Mouse (Mus musculus): ENCODE data around the gene Padi6.

The Padi6 gene

DNA sequence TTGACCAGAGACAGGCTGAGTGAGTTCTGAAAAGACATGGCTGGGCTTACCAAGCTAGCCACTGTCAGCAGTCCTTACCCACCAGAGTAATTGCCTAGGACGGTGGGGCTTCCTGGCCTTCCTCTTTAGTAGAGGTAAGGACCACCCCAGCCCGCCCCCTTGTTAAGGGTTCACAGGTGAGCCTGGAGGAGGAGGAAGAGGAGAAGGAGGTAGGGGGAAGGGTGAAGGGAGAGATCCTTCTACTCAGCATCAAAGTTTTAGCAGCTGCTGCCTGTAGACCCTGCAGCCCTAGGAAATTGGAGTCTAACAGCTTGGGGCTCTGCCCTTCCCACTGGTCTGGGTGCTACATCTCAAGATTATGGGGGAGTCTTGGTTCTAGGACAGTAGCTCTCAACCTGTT is at the start of gene Padi6:
Gene Padi6 (minus strand): TSS at position 101 of the 400 bp plus-strand sequence.
- no peak for DNase-seq (ENCODE audit: low spot score)

DNA sequence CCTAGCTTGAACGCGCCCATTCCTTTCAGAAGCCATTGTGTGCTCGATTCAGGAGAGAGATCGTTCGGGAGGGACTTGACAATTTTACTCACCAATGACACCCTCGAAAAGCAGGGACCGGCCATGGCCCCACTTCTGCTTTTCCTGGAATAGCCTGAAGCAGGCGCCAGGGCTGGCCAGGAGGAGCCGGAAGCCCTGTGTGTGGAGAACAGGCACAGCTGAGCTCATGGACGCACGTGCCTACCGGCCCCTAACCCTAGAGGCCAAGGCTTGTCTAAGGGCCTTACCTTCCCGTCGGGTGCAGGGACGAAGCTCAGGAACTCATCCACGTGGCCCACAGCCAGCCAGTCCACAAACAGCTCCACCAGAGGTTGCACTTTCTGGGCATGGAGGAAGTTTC is 48.6 kb upstream of the Padi6 start:
- no peak for DNase-seq (ENCODE audit: low spot score)

DNA sequence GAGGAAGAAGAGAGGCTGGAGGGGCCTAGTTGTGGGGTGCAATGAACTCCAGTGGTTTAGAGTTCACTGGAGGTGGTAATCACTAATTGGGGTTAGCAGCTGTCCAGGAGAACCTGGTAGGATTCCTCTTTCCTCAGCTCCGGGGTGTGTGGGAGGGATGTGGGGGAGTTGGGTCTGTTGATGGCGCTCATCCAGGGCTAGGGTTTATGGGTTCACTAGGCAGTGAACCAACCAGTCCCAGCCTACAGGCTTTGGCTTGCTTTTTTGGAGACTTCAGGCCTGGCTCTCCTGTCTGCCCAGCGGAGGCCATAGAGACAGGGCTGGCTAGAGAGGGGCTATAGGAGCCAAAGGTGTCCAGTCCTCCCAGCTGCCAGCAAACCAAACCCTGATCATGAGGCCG is 47.5 kb upstream of the Padi6 start:
- DNase-seq (ENCODE audit: low spot score): no peak

DNA sequence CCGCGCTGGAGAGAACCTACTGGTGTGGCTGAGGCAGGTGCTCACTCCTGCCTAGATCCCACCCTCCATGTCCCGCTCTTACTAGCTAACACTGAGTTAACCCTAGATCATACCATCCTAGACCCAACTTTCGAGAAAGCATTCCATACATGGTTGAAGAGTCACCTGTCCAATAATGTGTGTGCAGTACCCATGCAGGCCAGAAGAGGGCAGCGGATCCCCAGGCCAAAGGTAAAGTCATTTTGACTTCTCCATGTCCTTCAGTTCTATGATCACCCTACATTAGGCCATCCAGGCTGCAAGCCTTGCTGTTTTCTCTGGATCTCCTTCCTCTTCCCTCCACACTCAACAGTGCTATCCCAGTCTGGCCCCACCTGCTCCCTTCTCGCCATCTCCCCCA is 46.5 kb upstream of the Padi6 start:
- DNase-seq (ENCODE audit: low spot score): peak; percentile 79

DNA sequence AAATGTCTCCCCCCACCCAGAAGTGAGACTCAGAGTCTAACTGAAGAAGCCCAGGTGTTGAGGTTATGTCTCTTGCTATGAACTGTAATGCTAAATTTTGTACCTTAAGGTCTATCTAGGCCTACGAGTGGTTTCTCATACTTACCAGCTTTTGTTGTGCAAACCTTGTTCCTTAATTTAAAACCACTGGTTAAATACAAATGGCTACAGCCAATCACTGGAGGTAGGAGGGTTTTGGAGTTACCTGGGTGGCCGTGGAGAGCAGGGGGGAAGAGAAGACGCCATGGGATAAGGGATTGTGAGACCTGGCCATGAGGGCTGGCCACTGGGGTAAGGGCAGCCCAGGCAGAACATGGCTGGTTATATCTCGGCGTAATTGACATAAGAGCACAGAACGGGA is 45.8 kb upstream of the Padi6 start:
- no peak for DNase-seq (ENCODE audit: low spot score)

DNA sequence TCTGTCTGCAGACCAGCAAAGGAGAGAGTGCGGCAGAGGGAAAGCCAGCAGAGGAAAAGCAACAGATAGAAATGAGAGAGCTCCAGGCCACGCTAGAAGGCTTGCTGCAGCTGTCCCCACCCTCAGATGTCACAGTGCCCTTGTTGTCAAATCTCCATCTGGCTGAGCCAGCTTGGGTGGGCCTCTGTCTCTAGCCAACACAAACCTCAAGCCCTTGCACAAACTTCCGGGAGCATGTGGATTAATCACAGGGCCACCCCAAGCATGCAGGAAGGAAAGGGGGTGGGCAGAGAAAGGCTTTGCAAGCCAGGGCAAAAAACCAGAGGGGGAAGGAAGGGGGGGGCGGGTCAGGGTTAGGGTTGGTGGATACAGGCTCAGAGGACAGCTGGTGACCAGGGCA is 45.0 kb upstream of the Padi6 start:
- peak; percentile 45 for DNase-seq (ENCODE audit: low spot score)

DNA sequence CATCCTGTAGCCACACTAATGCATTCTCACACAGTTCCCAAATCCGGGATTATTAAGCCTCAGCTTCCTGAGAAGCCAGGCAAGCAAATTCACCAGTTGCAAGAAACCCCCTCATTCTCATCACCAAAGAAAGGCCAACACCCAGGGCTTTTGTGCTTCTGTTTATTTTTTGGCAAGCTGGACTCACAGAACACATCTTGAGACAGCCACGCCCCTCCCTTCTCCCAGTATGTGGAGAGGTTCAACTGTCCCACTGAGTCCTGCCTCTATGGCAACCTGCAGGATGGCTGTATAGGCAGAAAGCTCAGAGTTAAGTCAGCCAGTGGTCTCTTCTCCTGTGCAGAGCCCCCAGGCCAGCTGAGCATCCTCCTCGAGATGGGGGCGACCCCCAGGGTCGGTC is 42.8 kb upstream of the Padi6 start:
- no peak for DNase-seq (ENCODE audit: low spot score)

DNA sequence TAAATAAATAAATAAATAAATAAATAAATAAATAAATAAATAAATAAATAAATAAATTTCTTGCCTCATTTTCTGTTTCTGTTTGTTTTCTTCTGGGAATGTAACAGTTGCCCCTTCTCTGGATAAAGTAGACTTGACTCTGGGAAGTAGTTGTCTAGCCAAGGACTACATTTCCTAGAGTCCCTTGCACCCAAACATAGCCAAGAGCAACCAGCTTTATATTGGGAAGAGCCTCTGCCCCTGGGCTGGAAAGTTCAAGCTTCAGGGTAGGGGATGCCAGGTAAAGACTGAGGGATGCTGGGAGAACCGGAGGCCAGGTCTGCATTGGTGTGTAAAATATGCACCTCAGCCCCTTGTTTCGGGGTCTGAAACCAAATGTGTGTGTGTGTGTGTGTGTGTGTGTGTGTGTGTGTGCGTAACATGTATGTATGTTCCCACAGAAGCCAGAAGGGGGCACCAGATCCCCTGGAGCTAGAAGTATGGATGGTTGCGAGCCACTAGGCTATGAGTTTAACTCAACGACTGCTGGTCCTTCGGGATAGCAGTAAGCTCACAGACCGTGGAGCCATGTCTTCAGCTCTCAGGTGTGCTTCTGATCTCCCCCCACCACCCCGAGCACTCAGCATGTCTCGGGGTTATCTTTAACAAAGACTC is 42.0 kb upstream of the Padi6 start:
- no peak for DNase-seq (ENCODE audit: low spot score)

DNA sequence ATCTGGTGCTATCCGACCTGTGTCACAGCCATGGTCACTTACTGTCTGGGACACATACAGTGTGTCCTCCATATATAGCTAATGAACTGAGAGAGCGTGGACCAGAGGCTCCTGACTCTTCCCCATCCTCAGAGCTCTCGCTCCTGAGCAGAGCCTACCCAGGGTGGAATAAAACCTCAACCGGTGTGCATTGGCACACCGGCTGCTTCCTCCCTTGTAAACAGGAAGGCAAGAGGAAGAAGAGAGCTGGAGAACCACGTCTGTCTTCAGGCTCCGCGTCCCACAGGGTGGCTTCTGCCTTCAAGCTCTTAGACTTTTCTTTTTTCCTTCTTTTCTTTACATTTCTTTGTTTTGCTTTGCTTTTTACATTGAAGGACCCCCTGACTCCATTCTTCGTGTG is 40.4 kb upstream of the Padi6 start:
- no peak for DNase-seq (ENCODE audit: low spot score)

DNA sequence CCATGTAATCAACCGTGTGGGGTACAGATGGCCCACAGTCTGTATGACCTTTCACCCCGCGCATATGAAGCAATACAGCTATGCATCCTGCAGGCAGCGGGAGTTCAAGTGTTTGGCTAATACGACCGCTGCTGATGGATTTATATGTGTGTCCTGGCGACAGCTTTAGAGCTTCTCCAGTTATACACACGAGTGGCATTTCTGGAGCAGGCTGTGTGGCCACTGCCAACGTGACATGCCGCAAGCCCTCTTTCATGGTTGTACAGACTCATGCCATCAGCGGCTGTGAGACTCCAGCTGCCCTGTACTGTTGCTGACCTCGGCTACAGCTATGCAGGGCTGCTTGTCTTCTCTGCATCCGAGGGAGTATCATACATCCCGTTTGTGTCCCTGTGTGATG is 38.1 kb upstream of the Padi6 start:
- DNase-seq (ENCODE audit: low spot score): no peak

DNA sequence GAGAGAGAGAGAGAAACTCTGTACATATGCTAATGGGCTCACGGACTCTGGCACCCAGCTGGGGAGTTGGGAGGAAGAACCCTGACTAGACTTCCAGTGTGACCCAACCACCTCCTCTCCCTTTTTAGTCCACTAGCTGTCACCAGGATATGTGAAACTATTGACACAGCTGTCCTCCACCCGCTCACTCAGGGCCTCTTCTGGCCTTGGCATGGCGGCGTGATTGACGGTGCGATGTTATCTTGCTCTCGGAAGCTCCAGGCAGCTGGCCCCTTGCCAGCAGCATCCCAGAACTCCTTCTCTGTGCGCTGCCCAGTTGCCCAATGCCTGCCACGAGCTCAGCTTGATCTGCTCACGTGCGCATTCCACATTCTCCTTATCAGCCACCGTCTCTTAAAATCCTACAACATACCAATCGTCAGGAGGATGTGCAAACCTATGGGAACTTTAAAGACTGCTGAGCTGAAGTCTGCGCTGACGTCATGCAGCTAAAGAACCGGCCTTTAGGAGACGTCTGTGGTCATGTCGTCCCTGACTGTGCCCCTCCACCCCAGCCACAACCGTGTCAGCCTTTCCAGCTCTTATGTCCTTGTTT is 37.5 kb upstream of the Padi6 start:
- peak; percentile 56 for DNase-seq (ENCODE audit: low spot score)

DNA sequence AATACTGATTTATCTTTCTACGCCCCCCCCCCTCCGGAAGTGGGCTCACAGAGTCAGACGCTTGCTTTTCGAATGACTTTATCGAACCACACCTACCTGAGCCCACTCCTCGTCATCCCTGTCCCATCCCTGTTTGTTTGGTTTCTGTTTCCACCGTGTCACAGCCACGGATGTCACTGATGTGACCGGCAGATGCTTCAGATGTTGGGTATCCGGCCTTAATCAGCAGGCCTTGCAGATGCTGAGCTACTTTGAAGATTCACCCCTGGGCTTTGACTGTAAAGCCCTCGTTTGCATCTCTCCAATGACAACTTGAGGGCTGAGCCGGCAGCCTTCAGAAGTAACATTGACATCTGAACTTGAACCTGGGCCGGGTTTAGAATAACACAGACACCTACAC is 34.2 kb upstream of the Padi6 start:
- no peak for DNase-seq (ENCODE audit: low spot score)

DNA sequence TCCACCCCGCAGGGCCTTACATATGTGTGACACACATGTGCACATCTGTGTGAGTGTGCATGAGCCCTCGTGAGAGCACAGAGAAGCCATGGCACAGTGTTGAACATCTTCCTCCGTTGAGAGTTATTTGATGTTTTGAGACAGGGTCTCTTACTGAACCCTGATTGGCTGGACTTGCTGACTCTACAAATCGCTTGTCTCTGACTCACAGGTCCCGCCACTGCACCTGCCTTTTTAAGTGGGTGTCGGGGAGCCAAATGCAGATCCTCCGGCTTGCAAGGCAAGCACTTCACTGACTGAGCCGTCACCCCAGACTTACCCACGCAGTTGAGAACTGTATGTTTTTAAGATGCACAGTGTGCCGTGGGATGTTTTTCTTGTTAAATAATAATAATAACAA is 33.4 kb upstream of the Padi6 start:
- DNase-seq (ENCODE audit: low spot score): no peak

DNA sequence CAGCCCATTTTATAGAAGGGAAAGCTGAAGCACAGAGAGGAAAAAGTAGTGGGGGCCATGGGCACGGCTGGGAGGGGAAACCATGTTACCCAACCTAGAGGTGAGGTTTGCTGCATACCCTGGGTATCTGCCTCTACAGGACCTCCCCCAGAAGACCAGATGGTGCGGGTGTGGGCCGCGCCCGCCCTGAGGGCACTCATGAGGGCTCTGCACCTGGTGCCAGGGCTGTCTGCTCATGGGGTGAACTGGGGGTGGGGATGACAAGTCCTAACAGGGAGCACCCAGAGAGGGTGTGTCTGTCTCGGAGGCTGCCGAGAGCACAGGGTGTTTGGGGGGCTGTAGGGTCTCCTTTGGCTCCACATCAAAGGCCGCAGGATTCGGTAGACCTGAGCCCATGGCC is 32.5 kb upstream of the Padi6 start:
- DNase-seq (ENCODE audit: low spot score): no peak

DNA sequence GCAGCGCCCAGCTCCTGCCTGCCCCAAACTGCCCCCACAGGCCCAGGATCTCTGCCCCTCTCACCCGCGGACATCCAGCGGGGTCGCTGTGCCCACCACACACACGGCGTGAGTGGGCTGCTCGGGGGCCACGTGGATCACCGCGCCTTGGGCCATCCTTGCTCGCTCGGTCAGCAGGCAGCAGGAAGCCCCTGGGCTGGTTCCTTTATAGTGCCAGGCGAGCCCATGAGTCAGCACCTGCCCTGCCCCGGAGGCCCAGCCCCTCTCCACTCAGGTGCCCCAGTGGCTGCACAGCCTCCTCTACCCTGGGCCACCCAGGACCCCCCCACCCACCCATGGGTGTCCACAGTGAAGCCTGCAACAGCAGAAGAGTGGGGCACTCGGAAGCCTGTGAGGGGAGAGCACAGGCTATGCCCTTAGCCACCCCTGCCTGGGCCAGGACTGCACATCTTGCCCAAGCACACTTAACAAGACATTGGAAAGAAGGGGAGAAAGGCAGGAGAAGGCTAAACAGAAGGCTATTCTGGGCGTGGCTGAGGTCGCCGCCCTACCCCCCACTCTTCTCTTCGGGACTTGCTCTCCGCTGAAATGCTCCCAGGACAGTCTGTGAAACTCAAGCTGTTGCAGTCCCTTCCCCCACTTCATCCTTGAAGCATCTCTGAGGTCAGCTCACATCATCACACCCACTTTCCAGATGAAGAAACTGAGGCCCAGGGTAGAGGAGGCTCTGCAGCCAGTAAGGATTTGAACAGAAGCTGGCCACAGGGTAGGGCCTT is 31.8 kb upstream of the Padi6 start, which contains the start of gene Padi4:
Gene Padi4 (minus strand): TSS at position 212 of the 776 bp plus-strand sequence.
- no peak for DNase-seq (ENCODE audit: low spot score)

DNA sequence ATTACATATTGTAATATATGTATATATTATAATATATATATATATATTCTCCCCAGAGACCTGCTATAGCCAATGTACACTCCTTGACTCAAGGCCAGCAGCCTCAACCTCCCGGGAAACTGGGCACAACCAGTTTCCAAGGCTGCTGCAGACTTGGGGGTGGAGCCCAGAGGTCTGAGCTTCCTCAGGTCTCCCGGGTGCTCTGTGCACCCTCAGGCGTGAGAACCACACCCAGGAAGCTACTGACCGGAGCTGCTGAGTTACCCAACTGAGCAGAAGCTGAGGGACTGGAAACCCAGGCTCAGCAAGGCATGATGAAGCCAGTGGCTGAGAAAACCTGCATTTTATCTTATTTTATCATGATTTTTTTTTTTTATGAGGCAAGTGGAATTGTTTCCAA is 28.6 kb upstream of the Padi6 start:
- DNase-seq (ENCODE audit: low spot score): peak; percentile 59

DNA sequence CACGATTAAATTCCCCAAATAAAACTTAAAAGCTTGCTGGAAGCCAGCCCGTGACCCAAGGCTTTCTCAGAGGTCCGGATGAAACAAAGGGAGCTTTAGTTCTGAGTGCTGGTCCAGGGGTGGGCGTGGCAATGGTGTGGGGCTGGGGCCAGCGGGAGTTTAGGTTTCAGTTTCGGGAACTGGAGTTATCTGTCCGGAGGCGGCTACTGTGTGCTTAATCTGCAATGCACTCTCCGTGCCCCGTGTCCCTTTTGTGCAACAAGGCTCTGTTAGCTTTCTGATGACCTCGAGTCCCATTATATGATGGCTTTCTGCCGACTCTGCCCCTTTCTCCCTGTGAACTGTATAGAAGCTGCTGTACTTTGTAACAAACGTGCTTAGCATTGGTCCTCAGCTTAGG is 28.0 kb upstream of the Padi6 start:
- DNase-seq (ENCODE audit: low spot score): peak; percentile 63

DNA sequence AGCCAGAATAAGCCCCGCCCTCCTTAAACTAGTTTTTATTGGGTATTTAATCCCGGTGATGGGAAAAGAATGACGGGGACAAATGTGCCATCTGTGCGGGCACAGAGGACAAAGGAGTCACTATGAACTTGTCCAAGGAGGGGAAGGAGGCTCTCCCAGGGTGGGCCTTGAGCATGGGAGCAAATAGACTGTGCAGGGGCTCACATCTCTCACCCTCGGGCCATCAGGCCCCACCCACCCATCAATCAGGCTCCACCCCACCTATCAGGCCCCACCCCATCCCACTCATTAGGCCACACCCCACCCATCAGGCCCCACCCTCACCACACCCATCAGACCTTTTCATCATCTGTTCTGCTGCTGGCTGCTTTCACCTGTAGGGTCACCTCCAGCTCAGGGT is 26.5 kb upstream of the Padi6 start:
- DNase-seq (ENCODE audit: low spot score): no peak

DNA sequence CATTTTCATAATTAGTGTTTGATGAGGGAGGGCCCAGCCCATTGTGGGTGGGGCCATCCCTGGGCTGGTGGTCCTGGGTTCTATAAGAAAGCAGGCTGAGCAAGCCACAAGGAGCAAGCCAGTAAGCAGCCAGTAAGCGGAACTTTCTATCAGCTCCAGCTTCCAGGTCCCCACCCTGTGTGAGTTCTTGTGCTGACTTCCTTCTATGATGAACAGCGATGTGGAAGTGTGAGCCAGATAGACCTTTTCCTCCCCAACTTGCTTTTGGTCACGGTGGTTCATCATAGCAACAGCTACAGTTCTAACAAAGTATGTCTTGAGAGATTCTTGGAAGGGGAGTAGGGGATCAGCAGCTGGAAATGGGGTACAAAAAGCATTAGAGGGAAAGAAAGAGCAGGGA is 23.5 kb upstream of the Padi6 start:
- no peak for DNase-seq (ENCODE audit: low spot score)

DNA sequence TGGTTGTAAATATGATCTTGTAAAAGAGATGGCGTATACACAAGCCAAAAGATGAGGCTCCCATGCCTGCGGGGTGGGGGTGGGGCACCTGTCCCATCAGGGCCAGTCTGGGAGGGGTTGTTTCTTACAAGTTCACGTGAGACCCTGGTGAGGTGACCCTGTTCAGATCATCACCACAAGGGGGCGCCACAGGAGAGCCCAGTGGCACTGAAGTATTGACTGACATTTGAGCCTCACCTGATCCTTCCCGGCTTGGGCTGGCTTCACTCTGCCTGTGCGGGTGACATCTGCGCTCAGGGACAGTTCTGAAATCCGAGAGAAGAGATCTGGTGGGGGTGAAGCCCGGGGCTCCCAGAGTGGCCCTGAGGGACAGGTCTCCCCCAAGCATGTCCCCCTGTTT is 20.7 kb upstream of the Padi6 start:
- peak; percentile 63 for DNase-seq (ENCODE audit: low spot score)

DNA sequence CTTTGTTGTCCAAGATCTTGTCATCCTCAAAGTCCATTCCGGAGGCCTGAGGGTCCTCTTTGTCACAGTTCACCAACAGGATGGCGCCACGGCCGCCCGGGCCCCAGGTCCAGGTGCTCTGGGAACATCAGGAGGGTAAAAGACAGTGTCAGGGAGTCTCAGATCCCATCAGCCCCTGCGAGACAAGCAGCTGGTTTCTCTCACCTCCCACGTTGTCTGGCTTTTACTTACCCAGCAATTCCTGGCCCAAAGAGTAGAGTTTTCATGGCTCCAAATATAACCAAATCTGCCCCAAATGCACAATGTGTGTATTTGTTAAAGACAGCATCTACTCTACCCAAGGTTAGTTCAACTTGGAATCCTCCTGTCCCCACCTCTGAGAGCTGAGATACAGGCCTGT is 19.2 kb upstream of the Padi6 start:
- DNase-seq (ENCODE audit: low spot score): no peak

DNA sequence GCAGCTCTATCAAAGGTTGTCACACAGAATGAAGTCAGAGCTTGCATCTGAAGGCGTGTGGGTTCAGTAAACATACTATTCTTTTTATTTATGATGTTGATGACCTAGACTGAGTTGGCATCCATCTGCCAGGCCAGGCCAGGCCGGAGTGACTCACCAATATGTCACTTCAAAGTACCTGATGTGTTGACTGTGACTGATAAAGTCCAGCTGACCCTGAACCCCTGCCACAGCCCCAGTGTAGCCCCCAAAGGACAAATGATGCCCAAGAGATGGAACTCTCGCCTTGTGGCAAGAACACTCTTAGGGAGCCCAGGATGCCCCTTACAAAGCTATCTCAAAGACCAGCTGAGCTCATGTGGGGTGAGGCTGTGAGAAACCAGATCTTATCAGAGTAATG is 13.4 kb upstream of the Padi6 start:
- no peak for DNase-seq (ENCODE audit: low spot score)

DNA sequence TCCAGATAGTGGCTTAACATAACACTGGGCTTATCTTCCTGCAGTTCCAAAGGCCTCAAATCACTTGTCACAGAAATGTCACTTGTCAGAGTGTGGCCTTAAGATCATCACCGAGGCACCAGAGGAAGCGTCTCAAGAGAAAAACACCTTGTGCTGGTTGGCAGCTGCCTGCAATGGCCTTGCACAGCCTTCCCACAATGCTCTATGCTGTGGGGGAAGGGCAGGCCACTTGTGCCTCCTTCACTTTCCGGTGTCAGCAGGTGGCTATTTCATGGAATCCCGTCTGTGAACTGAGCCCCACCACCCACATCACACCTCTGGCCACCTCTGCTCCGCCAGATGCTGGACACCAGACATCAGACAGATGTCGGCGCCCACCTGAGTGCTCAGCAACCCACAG is 10.9 kb upstream of the Padi6 start:
- no peak for DNase-seq (ENCODE audit: low spot score)

DNA sequence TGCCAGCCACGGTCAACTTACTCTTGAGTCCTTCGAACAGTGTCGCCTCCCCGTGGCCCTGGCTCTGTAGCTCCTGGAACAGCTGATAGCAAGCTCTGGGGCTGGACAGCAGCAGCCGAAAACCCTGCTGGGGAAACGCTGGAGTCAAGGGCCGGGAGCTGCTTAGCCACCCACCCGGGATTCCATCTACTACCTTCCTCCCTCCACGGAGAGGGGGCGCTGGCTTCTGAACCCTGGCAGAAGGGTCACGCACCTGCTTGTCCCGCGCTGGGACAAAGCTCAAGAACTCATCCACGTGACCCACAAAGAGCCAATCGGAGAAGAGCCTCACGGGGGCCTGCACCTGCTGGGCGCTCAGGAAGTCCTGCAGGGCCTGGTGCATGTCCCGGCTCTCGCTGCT is 7.9 kb upstream of the Padi6 start:
- peak; percentile 16 for DNase-seq (ENCODE audit: low spot score)
